Mouse (Mus musculus) neural tube, embryonic 12.5 days (tissue): ENCODE results near the gene Kiss1r. TPM values are rescaled to one million over a fixed set of nuclear protein-coding genes. Genes with fewer than 3 reads are reported as not detected.
A peak's percentile ranks its signal among the peaks of the same experiment; 100 is the strongest.
"Not testable (repeated sequence)": the region's sequence is repeated elsewhere in the genome, so short reads cannot be mapped to it uniquely, and the experiment has no call there.

Source experiments
- ATAC-seq: fragments of 200-750 bp; cut with Nextera tagmentation; 2 replicates; pipeline ENCODE4 v1.8.0; 2017; ENCODE audit warnings: low read depth, mild to moderate bottlenecking, moderate TSS enrichment, moderate library complexity; ENCODE audit not compliant: low FRiP score
- H3K27ac ChIP-seq: fragments of 300-500 bp; sonication (generic); 2 replicates; pipeline ENCODE4 v1.5.1; 2016
- H3K27me3 ChIP-seq: fragments of 300-500 bp; sonication (generic); replicated peaks from 2 replicates; pipeline ENCODE4 v1.6.1; 2016; ENCODE audit warnings: mild to moderate bottlenecking
- H3K36me3 ChIP-seq: fragments of 300-500 bp; sonication (generic); 2 replicates; pipeline ENCODE4 v1.6.1; 2016; ENCODE audit warnings: mild to moderate bottlenecking
- H3K4me1 ChIP-seq: fragments of 300-500 bp; sonication (generic); 2 replicates; pipeline ENCODE4 v1.6.1; 2016
- H3K4me2 ChIP-seq: fragments of 300-500 bp; sonication (generic); replicated peaks from 2 replicates; pipeline ENCODE4 v1.6.1; 2016; ENCODE audit warnings: mild to moderate bottlenecking
- H3K4me3 ChIP-seq: fragments of 300-500 bp; sonication (generic); 2 replicates; pipeline ENCODE4 v1.5.1; 2016
- H3K9ac ChIP-seq: fragments of 300-500 bp; sonication (generic); 2 replicates; pipeline ENCODE4 v1.6.1; 2016; ENCODE audit warnings: mild to moderate bottlenecking
- H3K9me3 ChIP-seq: fragments of 300-500 bp; sonication (generic); 2 replicates; pipeline ENCODE4 v1.6.1; 2016; ENCODE audit warnings: mild to moderate bottlenecking
- WGBS: fragments of 180-500 bp; shearing (Covaris S2); methylation state at CpG from one replicate; pipeline ENCODE4 v1.1.7; 2016; 5-methylcytosine and 5-hydroxymethylcytosine counted together
- polyA plus RNA-seq: library from polyadenylated mRNA; unstranded; fragments of >200 nt; fragmentation: Nextera tagmentation; extraction: Ambion mirVana; gene quantifications from 2 replicates; pipeline ENCODE4 v1.2.1, GENCODE M21; 2016

Gene Kiss1r
- polyA plus RNA-seq, 1 experiment from 2014 or later = 1.3 TPM

- peak; percentile 42; the same call in 1 of the 2 replicates for ATAC-seq
Observed at GRCm38 (mm10) chr10:79883297-79884084, 33.3 kb upstream of the Kiss1r start.

DNA sequence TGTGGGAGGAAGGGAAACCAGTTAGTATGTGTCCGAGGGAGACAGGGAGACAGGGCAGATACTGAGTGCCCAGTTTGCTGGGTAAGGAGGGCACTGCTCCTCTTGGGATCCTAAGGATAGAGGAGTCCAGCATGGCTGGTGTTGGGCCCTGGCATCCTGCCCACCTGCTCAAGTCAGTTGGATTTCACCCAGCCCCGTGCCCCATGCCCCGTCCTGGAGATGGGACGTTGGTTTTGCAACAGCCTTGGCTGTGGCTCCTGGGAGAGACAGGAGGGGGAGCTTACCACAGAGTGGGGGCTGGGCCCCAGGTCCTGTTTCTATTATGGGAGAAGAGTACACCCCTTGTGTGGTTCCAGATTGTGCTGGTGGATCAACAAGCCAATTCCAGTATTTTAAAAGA is 32.3 kb upstream of the Kiss1r start:
- no peaks in the 10 kb centered on the region for H3K9me3 ChIP-seq
- ATAC-seq = no peak
- peaks cover 9% of the 10 kb centered on the region for H3K4me1 ChIP-seq
- peaks cover 25% of the 10 kb centered on the region for H3K27me3 ChIP-seq
- no peak overlapping the region for H3K4me3 ChIP-seq
- 82% methylated on average over 4 of the region's 4 CpGs for WGBS
- H3K9ac ChIP-seq = no peak overlapping the region
- H3K4me2 ChIP-seq = no peak overlapping the region
- no peak overlapping the region for H3K27ac ChIP-seq
- H3K36me3 ChIP-seq = no peaks in the 10 kb centered on the region

More at GRCm38 (mm10) chr10:79883297-79884084, 33.3 kb upstream of the Kiss1r start:
- H3K27ac ChIP-seq = no peak overlapping the region
- no peaks in the 10 kb centered on the region for H3K36me3 ChIP-seq
- H3K27me3 ChIP-seq = peaks cover 26% of the 10 kb centered on the region
- no peaks in the 10 kb centered on the region for H3K9me3 ChIP-seq
- WGBS = 14% methylated on average over 22 of the region's 22 CpGs
- 0 out of 2 replicates have a peak overlapping the region, but pooled peaks have one; percentile 6 for H3K4me2 ChIP-seq
- peaks cover 9% of the 10 kb centered on the region for H3K4me1 ChIP-seq
- H3K4me3 ChIP-seq = no peak overlapping the region
- H3K9ac ChIP-seq = peak overlapping the region; percentile 14; the same call in 1 of the 2 replicates

DNA sequence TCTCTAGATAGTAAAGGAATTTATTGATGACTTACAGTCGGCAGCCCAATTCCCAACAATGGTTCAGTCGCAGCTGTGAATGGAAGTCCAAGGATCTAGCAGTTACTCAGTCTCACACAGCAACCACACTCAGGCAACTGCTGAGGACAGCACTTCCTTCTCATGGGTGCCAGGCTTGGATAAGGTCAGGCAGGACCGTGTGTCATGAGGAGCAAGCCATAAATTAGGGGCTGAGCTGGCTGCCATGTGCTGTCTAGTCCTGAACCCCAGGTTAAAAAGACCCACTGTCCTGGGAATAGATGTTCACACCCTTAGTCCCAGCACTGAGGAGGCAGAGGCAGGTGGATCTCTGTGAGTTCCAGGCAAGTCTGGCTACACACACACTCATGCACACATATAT is 31.8 kb upstream of the Kiss1r start:
- not testable (repeated sequence) for H3K4me3 ChIP-seq

DNA sequence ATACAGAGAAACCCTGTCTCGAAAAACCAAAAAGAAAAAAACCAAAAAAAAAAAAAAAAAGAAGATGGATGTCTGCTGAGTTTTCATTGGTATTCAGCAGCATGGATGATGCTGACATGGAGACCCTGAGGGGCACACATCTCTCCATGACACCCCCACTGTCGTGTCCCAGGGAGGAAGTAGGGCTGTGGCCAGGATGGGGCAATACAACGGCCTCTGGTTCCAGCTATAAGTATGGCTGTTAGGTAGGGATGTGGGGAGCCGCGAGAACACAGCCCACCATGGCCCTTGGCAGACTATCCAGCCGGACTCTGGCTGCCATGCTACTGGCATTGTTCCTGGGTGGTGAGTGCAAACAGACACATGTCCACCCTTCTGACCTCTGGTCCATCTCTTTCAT is 30.7 kb upstream of the Kiss1r start, which contains the start of gene Elane:
Gene Elane, plus strand, starts transcription at position 194 of the 400 bp plus-strand sequence.
- Histone ChIP-seq H3K9me3 (no peaks in the 10 kb centered on the region), H3K27me3 (peaks cover 14% of the 10 kb centered on the region), H3K36me3 (no peaks in the 10 kb centered on the region), H3K4me1 (peaks cover 9% of the 10 kb centered on the region), H3K4me2 (no peak within 1 kb of the TSS), H3K27ac (no peak within 1 kb of the TSS), H3K4me3 (no peak within 1 kb of the TSS), H3K9ac (no peak within 1 kb of the TSS)
- no peak for ATAC-seq
- 84% methylated on average over 6 of the region's 6 CpGs for WGBS

More for the DNA sequence above, 31.8 kb upstream of the Kiss1r start:
- H3K9ac ChIP-seq, H3K27ac ChIP-seq, H3K9me3 ChIP-seq, H3K4me2 ChIP-seq, ATAC-seq, H3K4me1 ChIP-seq, H3K36me3 ChIP-seq: not testable (repeated sequence)
- peaks cover 22% of the 10 kb centered on the region for H3K27me3 ChIP-seq
- 82% methylated on average over 3 of the region's 3 CpGs for WGBS

GRCm38 (mm10) chr10:79886611-79887010 is 30.2 kb upstream of the Kiss1r start:
- Histone ChIP-seq H3K4me2 (no peak overlapping the region), H3K9me3 (no peaks in the 10 kb centered on the region), H3K9ac (no peak overlapping the region), H3K27me3 (peaks cover 13% of the 10 kb centered on the region), H3K27ac (no peak overlapping the region), H3K4me3 (no peak overlapping the region), H3K36me3 (no peaks in the 10 kb centered on the region), H3K4me1 (peaks cover 9% of the 10 kb centered on the region)
- ATAC-seq = no peak
- WGBS = 79% methylated on average over 8 of the region's 8 CpGs

DNA sequence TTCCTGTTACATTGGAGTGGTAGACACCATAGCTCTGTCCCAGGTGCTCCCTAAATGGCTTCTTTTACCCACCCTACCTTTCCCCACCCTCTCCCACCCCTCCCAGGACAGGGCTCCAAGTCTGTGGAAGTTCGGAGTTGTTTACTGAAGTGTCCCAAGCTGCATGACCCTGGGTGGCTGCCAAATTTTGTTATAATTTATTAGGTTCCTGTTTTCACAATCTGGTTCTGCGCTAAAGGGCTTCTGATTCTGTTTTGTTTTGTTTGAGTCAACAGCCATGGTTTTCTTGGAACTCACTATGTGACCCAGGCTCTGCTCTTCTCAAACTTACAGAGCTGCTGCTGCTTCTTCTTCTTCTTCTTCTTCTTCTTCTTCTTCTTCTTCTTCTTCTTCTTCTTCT is 27.4 kb upstream of the Kiss1r start:
- Histone ChIP-seq H3K4me1 (no peaks in the 10 kb centered on the region), H3K4me2 (no peak overlapping the region), H3K36me3 (peaks cover 4% of the 10 kb centered on the region; the same call in 1 of the 2 replicates), H3K4me3 (no peak overlapping the region), H3K27me3 (peaks cover 3% of the 10 kb centered on the region; the same call in 1 of the 2 replicates), H3K9ac (no peak overlapping the region), H3K9me3 (no peaks in the 10 kb centered on the region), H3K27ac (no peak overlapping the region)
- ATAC-seq = no peak
- 82% methylated on average over 2 of the region's 2 CpGs for WGBS

DNA sequence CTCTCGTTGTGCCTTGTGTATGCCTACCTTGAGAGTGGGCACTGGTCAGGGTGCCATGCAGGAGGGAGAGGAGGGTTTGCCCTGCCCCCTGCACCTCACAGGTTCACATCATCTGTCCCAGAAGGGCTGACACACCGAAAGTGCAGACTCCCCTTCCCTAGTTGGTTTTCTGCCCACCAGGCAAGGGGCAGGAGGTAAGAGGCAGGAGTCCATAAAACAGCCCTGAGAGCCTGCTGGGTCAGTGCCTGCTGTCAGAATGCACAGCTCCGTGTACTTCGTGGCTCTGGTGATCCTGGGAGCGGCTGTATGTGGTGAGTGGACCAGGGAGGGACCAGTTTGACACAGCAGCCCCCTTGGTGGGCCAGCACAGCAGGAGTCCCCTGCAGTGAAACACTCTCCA is 26.1 kb upstream of the Kiss1r start, which contains the start of gene Cfd:
Gene Cfd, plus strand, starts transcription at position 184 of the 400 bp plus-strand sequence.
- no peaks in the 10 kb centered on the region for H3K9me3 ChIP-seq
- peaks cover 14% of the 10 kb centered on the region for H3K36me3 ChIP-seq
- peaks cover 4% of the 10 kb centered on the region; the same call in 1 of the 2 replicates for H3K27me3 ChIP-seq
- 43% methylated on average over 5 of the region's 5 CpGs for WGBS
- no peak within 1 kb of the TSS for H3K27ac ChIP-seq
- H3K4me1 ChIP-seq = no peaks in the 10 kb centered on the region
- H3K4me3 ChIP-seq = no peak within 1 kb of the TSS
- H3K9ac ChIP-seq = no peak within 1 kb of the TSS
- H3K4me2 ChIP-seq = no peak within 1 kb of the TSS
- ATAC-seq = no peak

DNA sequence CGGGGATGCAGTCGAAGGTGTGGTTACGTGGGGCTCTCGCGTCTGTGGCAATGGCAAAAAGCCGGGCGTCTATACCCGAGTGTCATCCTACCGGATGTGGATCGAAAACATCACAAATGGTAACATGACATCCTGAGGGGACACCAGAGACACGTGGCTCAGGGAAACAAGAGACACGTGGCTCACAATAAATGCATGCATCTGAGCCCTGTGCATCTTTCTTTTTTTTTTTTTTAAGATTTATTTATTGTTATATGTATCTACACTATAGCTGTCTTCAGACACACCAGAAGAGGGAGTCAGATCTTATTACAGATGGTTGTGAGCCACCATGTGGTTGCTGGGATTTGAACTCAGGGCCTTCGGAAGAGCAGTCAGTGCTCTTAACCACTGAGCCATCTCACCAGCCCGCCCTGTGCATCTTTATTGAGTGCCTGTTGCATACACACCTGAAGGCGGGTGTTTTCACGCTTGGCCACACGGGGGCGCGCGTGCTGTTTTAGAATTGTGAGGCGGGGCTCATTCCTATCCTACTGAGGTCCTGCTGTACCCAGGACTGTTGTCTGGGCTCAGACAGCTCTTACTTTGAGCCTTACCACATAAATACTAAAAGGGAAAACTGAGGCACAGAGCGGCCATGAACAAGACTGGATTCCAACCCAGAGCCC is 24.2 kb upstream of the Kiss1r start:
- not testable (repeated sequence) for H3K4me2 ChIP-seq, H3K9ac ChIP-seq, H3K27me3 ChIP-seq, H3K9me3 ChIP-seq, H3K27ac ChIP-seq, H3K4me3 ChIP-seq, H3K4me1 ChIP-seq
- WGBS = 45% methylated on average over 22 of the region's 22 CpGs
- peaks cover 33% of the 10 kb centered on the region for H3K36me3 ChIP-seq
- ATAC-seq = 0 out of 2 replicates have a peak, but pooled peaks have one; percentile 39

DNA sequence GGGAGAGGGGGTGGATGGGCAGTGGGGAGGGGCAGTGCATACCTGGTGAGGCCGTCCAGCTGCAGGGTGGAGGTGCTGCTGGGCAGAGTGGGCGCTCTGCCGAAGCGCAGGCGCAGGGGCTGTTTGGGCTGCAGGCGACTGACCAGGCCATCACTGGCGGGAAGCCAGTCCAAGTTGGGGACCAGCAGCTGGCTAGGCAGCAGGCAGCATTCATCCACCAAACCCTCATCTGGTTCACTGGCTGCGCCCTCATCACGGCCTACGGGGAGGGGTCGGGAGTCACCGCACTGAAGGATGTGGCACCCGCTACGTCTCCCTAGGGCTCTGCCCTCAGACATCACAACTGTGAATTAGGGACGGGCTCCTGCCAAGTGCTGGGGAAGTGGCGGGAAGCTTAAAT is 20.5 kb upstream of the Kiss1r start:
- Histone ChIP-seq H3K4me1 (peaks cover 9% of the 10 kb centered on the region), H3K27me3 (peaks cover 17% of the 10 kb centered on the region), H3K9me3 (no peaks in the 10 kb centered on the region), H3K27ac (no peak overlapping the region), H3K4me3 (no peak overlapping the region), H3K9ac (no peak overlapping the region), H3K4me2 (no peak overlapping the region), H3K36me3 (peaks cover 48% of the 10 kb centered on the region)
- no peak for ATAC-seq
- 90% methylated on average over 16 of the region's 16 CpGs for WGBS

DNA sequence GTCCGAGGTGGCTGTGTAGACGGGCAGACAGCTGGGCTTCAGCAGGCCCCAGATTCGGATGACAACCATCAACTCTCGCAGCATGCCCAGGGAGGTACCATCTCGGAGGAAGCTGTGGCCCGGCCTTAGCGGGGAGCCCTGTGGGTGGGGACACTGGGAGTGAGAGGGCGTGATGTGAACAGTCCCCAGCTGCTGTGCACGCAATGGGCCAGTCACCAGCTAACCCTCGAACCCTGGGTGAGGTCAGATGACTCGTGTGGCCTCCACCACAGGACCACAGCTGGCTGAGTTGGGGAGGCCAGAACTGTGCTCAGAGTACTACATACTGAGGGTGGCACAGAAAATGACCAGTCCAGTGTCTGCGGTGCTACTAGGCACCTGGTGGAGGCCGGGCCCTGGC is 20.0 kb upstream of the Kiss1r start:
- Histone ChIP-seq H3K27ac (no peak overlapping the region), H3K36me3 (peaks cover 48% of the 10 kb centered on the region), H3K4me2 (no peak overlapping the region), H3K27me3 (peaks cover 17% of the 10 kb centered on the region), H3K9me3 (no peaks in the 10 kb centered on the region), H3K4me1 (peaks cover 12% of the 10 kb centered on the region), H3K4me3 (no peak overlapping the region), H3K9ac (no peak overlapping the region)
- no peak for ATAC-seq
- 88% methylated on average over 13 of the region's 13 CpGs for WGBS

GRCm38 (mm10) chr10:79897316-79898245 is 19.2 kb upstream of the Kiss1r start:
- peaks cover 52% of the 10 kb centered on the region for H3K36me3 ChIP-seq
- no peak overlapping the region for H3K27ac ChIP-seq
- H3K27me3 ChIP-seq = peaks cover 17% of the 10 kb centered on the region
- H3K4me2 ChIP-seq = no peak overlapping the region
- WGBS = 51% methylated on average over 20 of the region's 20 CpGs
- H3K4me3 ChIP-seq = no peak overlapping the region
- H3K9me3 ChIP-seq = no peaks in the 10 kb centered on the region
- H3K9ac ChIP-seq = no peak overlapping the region
- peaks cover 12% of the 10 kb centered on the region for H3K4me1 ChIP-seq
- ATAC-seq = no peak
